Mouse (Mus musculus): ENCODE results near the gene Ythdf2. TPM values are rescaled to one million over a fixed set of nuclear protein-coding genes. Genes with fewer than 3 reads are reported as not detected.

Gene Ythdf2
- polyA plus RNA-seq, 1 experiment, result 22.1 TPM

DNA sequence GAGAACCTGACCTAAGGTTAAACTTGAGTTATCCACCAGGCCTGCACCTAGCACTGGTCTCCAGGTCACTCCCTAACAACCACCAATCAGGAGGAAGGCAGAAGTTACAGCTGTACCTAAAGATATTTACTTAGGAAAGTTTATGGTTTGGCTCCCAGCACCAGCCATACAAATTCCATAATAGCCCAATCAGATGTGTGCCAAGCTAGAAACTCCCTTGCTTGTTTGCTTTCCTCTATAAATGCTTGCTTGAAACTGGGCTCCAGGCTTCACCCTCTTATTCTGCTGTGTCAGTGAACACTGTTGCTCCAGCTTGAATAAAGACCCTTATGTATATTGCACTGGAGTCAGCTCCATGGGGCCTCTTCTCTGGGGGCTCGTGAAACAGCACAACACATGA is 60.4 kb downstream of the Ythdf2 start:
- no peak for DNase-seq (ENCODE audit: low spot score)

DNA sequence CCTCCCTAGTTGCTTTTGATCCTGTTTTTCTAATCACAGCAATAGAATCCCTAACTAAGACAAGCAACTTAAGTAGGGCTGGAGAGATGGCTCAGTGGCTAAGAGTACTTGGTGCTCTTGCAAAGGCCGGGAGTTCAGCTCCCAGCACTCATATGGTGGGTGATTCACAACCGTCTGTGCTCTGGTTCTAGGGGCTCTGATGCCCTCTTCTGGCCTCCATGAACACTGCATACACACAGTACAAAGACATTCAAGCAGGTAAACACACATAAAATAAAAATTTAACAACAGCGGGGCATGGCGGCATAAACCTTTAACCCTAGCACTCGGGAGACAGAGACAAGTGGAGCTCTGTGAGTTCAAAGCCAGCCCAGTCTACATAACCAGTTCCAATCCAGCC is 65.9 kb downstream of the Ythdf2 start:
- DNase-seq (ENCODE audit: low spot score), result no peak

DNA sequence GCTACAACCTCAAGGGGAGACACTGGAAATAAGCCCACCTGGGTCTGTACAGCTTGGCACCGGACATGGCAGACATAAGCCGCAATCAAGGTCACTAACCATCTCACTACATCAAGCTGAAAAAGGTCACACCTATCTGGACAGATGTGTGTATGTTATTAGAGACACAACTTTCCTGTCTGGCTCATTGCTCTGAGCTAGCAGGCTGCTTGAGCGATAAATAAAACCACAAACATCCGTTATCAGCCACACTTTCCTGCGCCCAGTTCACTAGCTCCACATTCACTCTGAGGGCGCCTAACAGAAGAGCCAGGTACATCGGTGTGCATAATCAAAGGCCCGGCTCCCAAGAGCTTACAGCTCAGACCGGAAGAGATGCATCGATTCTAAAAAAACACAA is 67.0 kb downstream of the Ythdf2 start:
- DNase-seq (ENCODE audit: low spot score), result no peak

DNA sequence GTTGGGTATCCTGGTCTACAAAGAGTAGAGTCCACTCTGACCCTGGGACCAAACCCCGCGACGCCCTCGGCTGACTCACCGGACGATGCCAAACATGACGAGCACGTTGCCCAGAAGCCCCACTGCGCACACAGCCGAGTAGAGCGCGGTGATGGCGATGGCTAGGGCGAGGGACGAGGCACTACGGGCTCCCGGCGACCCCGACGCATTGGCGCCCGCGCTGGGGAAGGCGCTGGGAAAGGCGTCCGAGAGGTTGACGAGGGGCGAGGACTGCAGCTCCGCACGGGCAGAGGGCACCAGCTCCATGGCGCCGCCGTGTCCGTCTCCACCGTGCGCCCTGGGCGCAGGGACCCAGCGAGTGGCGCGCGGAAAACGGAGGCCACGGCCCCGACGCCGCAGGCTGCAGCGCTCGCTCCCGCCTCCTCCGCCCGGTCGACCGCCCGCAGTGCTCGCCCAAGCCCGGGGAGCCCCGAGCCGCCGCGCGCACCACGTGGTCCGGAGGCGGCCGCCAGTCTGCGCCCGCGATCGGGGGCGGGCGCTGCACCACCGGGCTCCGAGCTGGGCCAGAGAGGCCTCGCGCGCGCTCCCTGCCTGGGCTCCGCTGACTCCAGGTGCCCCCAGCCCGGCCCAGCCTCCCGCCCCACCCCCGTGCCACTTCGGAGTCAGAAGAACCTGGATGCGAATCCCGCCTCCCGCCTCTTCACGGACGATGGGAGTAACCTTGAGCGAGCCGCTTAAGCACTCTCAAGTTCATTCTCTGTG is 67.8 kb downstream of the Ythdf2 start, which contains the start of gene Oprd1:
Gene Oprd1, minus strand, starts transcription at position 407 of the 762 bp plus-strand sequence.
- DNase-seq (ENCODE audit: low spot score), result no peak

DNA sequence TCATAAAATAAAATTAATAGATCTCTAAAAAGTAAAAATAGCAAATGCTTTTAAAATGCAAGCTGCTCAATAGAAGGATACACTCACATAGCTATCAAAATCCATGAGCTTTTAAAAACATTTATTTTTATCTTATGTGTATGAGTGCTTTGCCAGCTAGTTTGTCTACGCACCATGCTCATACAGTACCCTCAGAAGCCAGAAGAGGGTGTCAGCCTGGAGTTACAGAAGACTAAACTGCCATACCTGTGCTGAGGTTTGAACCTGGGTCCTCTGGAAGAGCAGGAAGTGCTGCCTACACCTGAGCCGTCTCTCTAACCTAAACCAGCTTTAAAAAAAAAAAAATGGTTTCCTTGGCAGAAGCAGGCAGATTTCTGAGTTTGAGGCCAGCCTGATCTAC is 73.5 kb downstream of the Ythdf2 start:
- DNase-seq (ENCODE audit: low spot score), result no peak

DNA sequence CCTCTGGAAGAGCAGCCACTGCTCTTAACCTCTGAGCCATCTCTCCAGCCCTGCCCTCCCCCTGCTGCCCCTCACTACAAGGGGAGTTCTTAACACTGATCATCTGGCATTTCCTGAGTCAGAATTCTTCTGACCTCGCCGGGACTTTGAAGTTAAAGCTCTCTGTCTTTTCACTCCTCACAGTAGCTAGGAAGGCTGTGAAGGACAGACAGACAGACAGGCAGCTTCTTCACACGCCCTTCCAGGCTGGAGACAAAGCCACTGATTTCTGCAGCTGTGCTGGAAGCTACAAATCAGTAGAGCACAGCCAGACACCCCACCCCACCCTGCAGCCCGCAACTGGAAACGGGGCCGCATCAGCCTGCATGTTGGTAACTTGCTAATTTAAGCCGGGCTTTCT is 75.1 kb downstream of the Ythdf2 start:
- no peak for DNase-seq (ENCODE audit: low spot score)

Other genes starting within 250 kb of the Ythdf2 start
- 0.32 and 0.39 TPM in 2 replicates for gene Gm10300, start 137.6 kb downstream of the Ythdf2 start, polyA plus RNA-seq (2012; rRNA removed)
- gene Epb41, start 137.0 kb downstream of the Ythdf2 start, polyA plus RNA-seq (2012; rRNA removed), result 61.2 and 66.1 TPM in 2 replicates
- gene Oprd1, start 67.8 kb downstream of the Ythdf2 start, polyA plus RNA-seq (2012; rRNA removed), result 1.4 and 1.6 TPM in 2 replicates
- 9.7 and 12.1 TPM in 2 replicates for gene Gmeb1, start 49.3 kb upstream of the Ythdf2 start, polyA plus RNA-seq (2012; rRNA removed)
- 19.4 and 23.4 TPM in 2 replicates for gene Taf12, start 62.1 kb upstream of the Ythdf2 start, polyA plus RNA-seq (2012; rRNA removed)
- gene Rab42, start 91.1 kb upstream of the Ythdf2 start, polyA plus RNA-seq (2012; rRNA removed), result 2.3 and 3.6 TPM in 2 replicates
- 12.3 and 22.9 TPM in 2 replicates for gene Trnau1ap, start 117.2 kb upstream of the Ythdf2 start, polyA plus RNA-seq (2012; rRNA removed)
- 7.5 and 8.7 TPM in 2 replicates for gene Rcc1, start 141.3 kb upstream of the Ythdf2 start, polyA plus RNA-seq (2012; rRNA removed)
- 9.1 and 14.1 TPM in 2 replicates for gene Phactr4, start 210.2 kb upstream of the Ythdf2 start, polyA plus RNA-seq (2012; rRNA removed)